ENCODE assay signal across 7 mouse cellular contexts in genomic region chr6:37642701-37643121, GRCm38 (mm10).
DNase-seq lines count a peak whose midpoint lies in the region; ATAC-seq and TF ChIP-seq lines count a peak whose summit lies in the region.

No protein-coding gene starts in this region.

- TF ChIP-seq EP300 in ES-Bruce4 (IDR thresholded peaks at IDR 0.05; ENCODE audit: insufficient read depth, low read depth, low read length) = no peak

- 0 out of 2 replicates have a peak overlapping the region, but pooled peaks have one; percentile 35 for H3K4me3 ChIP-seq in ES-Bruce4 (ENCODE audit: low read depth, low read length)
- H3K4me3 ChIP-seq in embryonic facial prominence, embryonic 14.5 days (ENCODE audit: low read depth, low read length) = no peak overlapping the region
- H3K4me3 ChIP-seq in hindbrain, postnatal 0 days (ENCODE audit: low read length) = peak overlapping the region; percentile 27
- H3K4me3 ChIP-seq in neural tube, embryonic 13.5 days = peak overlapping the region; percentile 5
- H3K4me3 ChIP-seq in thymus, adult 2 months (ENCODE audit: control insufficient read depth, insufficient read depth, low read length) = no peak overlapping the region

- peak; percentile 45 for DNase-seq in Muller cell, postnatal 12 days (ENCODE audit: inconsistent ontology term)
- peak; percentile 89 for DNase-seq in embryonic facial prominence, embryonic 14.5 days (ENCODE audit: low spot score)
- DNase-seq in hindbrain, postnatal 0 days (ENCODE audit: low spot score) = peak; percentile 93
- DNase-seq in thymus, adult 2 months = no peak
- no peak for DNase-seq in T-cell, adult 2 months (ENCODE audit: low spot score)

- no peaks in the 10 kb centered on the region for H3K27me3 ChIP-seq in ES-Bruce4 (ENCODE audit: control insufficient read depth, insufficient read depth, low read length, poor library complexity, severe bottlenecking)
- H3K27me3 ChIP-seq in embryonic facial prominence, embryonic 14.5 days (replicated peaks; ENCODE audit: control insufficient read depth, insufficient read depth, low read length) = no peaks in the 10 kb centered on the region
- H3K27me3 ChIP-seq in hindbrain, postnatal 0 days (ENCODE audit: insufficient read depth, low read length) = no peaks in the 10 kb centered on the region
- H3K27me3 ChIP-seq in neural tube, embryonic 13.5 days = no peaks in the 10 kb centered on the region
- H3K27me3 ChIP-seq in thymus, adult 2 months (ENCODE audit: control insufficient read depth, insufficient read depth, low read length) = no peaks in the 10 kb centered on the region

- peaks cover 5% of the 10 kb centered on the region; the same call in 1 of the 2 replicates for H3K9me3 ChIP-seq in ES-Bruce4 (replicated peaks; ENCODE audit: control insufficient read depth, insufficient read depth, low read length, poor library complexity, severe bottlenecking)
- H3K9me3 ChIP-seq in embryonic facial prominence, embryonic 14.5 days (ENCODE audit: control insufficient read depth, low read length) = no peaks in the 10 kb centered on the region
- H3K9me3 ChIP-seq in hindbrain, postnatal 0 days (ENCODE audit: low read length) = no peaks in the 10 kb centered on the region
- H3K9me3 ChIP-seq in neural tube, embryonic 13.5 days = no peaks in the 10 kb centered on the region

- peak; percentile 82 for ATAC-seq in embryonic facial prominence, embryonic 14.5 days (ENCODE audit: low read depth)
- peak; percentile 92 for ATAC-seq in hindbrain, postnatal 0 days
- ATAC-seq in neural tube, embryonic 13.5 days (ENCODE audit: low read depth) = peak; percentile 82

- no peaks in the 10 kb centered on the region for H3K36me3 ChIP-seq in ES-Bruce4 (ENCODE audit: control insufficient read depth, insufficient read depth, low read length, poor library complexity, severe bottlenecking)
- no peaks in the 10 kb centered on the region for H3K36me3 ChIP-seq in embryonic facial prominence, embryonic 14.5 days (ENCODE audit: control insufficient read depth, insufficient read depth, low read length)
- H3K36me3 ChIP-seq in hindbrain, postnatal 0 days (ENCODE audit: insufficient read depth, low read length) = no peaks in the 10 kb centered on the region
- H3K36me3 ChIP-seq in neural tube, embryonic 13.5 days = no peaks in the 10 kb centered on the region
- H3K36me3 ChIP-seq in thymus, adult 2 months (ENCODE audit: control insufficient read depth, insufficient read depth, low read length) = no peaks in the 10 kb centered on the region

- peak overlapping the region; percentile 75 for H3K27ac ChIP-seq in ES-Bruce4 (ENCODE audit: insufficient read depth, low read length)
- no peak overlapping the region for H3K27ac ChIP-seq in embryonic facial prominence, embryonic 14.5 days (replicated peaks; ENCODE audit: low read depth, low read length)
- H3K27ac ChIP-seq in hindbrain, postnatal 0 days = peak overlapping the region; percentile 81
- H3K27ac ChIP-seq in neural tube, embryonic 13.5 days (replicated peaks) = peak overlapping the region; percentile 93
- no peak overlapping the region for H3K27ac ChIP-seq in thymus, adult 2 months (ENCODE audit: control insufficient read depth, insufficient read depth, low read length)

- no peak overlapping the region for H3K9ac ChIP-seq in ES-Bruce4 (ENCODE audit: low read depth, poor library complexity, severe bottlenecking)
- H3K9ac ChIP-seq in embryonic facial prominence, embryonic 14.5 days (ENCODE audit: low read depth, low read length) = no peak overlapping the region
- peak overlapping the region; percentile 37; the same call in 1 of the 2 replicates for H3K9ac ChIP-seq in hindbrain, postnatal 0 days (replicated peaks; ENCODE audit: low read length)
- peak overlapping the region; percentile 2; the same call in 1 of the 2 replicates for H3K9ac ChIP-seq in neural tube, embryonic 13.5 days

- WGBS in embryonic facial prominence, embryonic 14.5 days = 37% methylated on average over 8 of the region's 8 CpGs
- 9% methylated on average over 8 of the region's 8 CpGs for WGBS in hindbrain, postnatal 0 days
- WGBS in neural tube, embryonic 13.5 days = 12% methylated on average over 8 of the region's 8 CpGs
- 91% methylated on average over 8 of the region's 8 CpGs for WGBS in thymus, adult 2 months

- H3K4me2 ChIP-seq in embryonic facial prominence, embryonic 14.5 days (ENCODE audit: low read depth, low read length) = no peak overlapping the region
- peak overlapping the region; percentile 52 for H3K4me2 ChIP-seq in hindbrain, postnatal 0 days (ENCODE audit: low read depth, low read length)
- peak overlapping the region; percentile 42 for H3K4me2 ChIP-seq in neural tube, embryonic 13.5 days

- TF ChIP-seq CTCF in ES-Bruce4 (IDR thresholded peaks at IDR 0.05; ENCODE audit: low read depth, low read length) = no peak
- TF ChIP-seq CTCF in hindbrain, postnatal 0 days (IDR thresholded peaks at IDR 0.05; ENCODE audit: low read depth) = no peak
- TF ChIP-seq CTCF in thymus, adult 2 months (IDR thresholded peaks at IDR 0.05; ENCODE audit: borderline replicate concordance, control insufficient read depth, extremely low read depth, insufficient read depth, low read length, poor library complexity) = no peak

- no peak for TF ChIP-seq POLR2A in ES-Bruce4 (IDR thresholded peaks at IDR 0.05; ENCODE audit: insufficient read depth, low read length)
- TF ChIP-seq POLR2A in thymus, adult 2 months (IDR thresholded peaks at IDR 0.05; ENCODE audit: control insufficient read depth, extremely low read depth, insufficient read depth, low read length, poor library complexity) = no peak

- H3K4me1 ChIP-seq in ES-Bruce4 (ENCODE audit: control insufficient read depth, insufficient read depth, low read length) = no peaks in the 10 kb centered on the region
- no peaks in the 10 kb centered on the region; the same call in 1 of the 2 replicates for H3K4me1 ChIP-seq in embryonic facial prominence, embryonic 14.5 days (ENCODE audit: control insufficient read depth, insufficient read depth, low read length)
- no peaks in the 10 kb centered on the region for H3K4me1 ChIP-seq in hindbrain, postnatal 0 days (ENCODE audit: insufficient read depth, low read length)
- H3K4me1 ChIP-seq in neural tube, embryonic 13.5 days (replicated peaks) = peaks cover 28% of the 10 kb centered on the region
- no peaks in the 10 kb centered on the region for H3K4me1 ChIP-seq in thymus, adult 2 months (replicated peaks; ENCODE audit: control insufficient read depth, insufficient read depth, low read length)

Comparison
In these comparisons a context has a peak if more than half of its experiments do, and no peak if none do; other contexts are left out.
1. H3K27ac ChIP-seq: peak in ES-Bruce4 (single experiment), hindbrain, postnatal 0 days (single experiment) and neural tube, embryonic 13.5 days (single experiment); none in embryonic facial prominence, embryonic 14.5 days (single experiment) and thymus, adult 2 months (single experiment).
2. H3K4me3 ChIP-seq: peak in ES-Bruce4 (single experiment), hindbrain, postnatal 0 days (single experiment) and neural tube, embryonic 13.5 days (single experiment); none in embryonic facial prominence, embryonic 14.5 days (single experiment) and thymus, adult 2 months (single experiment).
3. H3K9ac ChIP-seq: peak in hindbrain, postnatal 0 days (single experiment) and neural tube, embryonic 13.5 days (single experiment); none in ES-Bruce4 (single experiment) and embryonic facial prominence, embryonic 14.5 days (single experiment).
4. DNase-seq: peak in Muller cell, postnatal 12 days (single experiment), embryonic facial prominence, embryonic 14.5 days (single experiment) and hindbrain, postnatal 0 days (single experiment); none in thymus, adult 2 months (single experiment) and T-cell, adult 2 months (single experiment).
5. Peak in every context shown above with its lines, with median percentiles within 50 percentile points of each other: ATAC-seq.